Mouse (Mus musculus) C2C12 (cell line): ENCODE results near the gene Kndc1. TPM values are rescaled to one million over a fixed set of nuclear protein-coding genes. Genes with fewer than 3 reads are reported as not detected.

Experiments used
- H3K27me3 ChIP-seq: one replicate; pipeline ENCODE4 v1.6.1; 2011; ENCODE audit not compliant: control insufficient read depth, insufficient read depth, insufficient read length
- H3K36me3 ChIP-seq: one replicate; pipeline ENCODE4 v1.6.1; 2011; ENCODE audit not compliant: control insufficient read depth, insufficient read depth
- H3K4me3 ChIP-seq: one replicate; pipeline ENCODE4 v1.5.1; 2011; ENCODE audit warnings: mild to moderate bottlenecking, control low read depth; ENCODE audit not compliant: poor library complexity, insufficient read depth, severe bottlenecking
- H3K79me2 ChIP-seq: one replicate; pipeline ENCODE4 v1.6.1; 2011; ENCODE audit not compliant: control insufficient read depth, insufficient read depth
- H3K79me3 ChIP-seq: one replicate; pipeline ENCODE4 v1.6.1; 2011; ENCODE audit warnings: low read depth, control low read depth
- H3ac ChIP-seq: one replicate; pipeline ENCODE3; 2011; ENCODE audit warnings: low read depth; ENCODE audit not compliant: control insufficient read depth, insufficient read length
- CEBPB ChIP-seq: IDR thresholded peaks from one replicate; pipeline ENCODE4 v1.6.1; 2011; ENCODE audit warnings: low read depth, mild to moderate bottlenecking, control low read depth, moderate library complexity
- CTCF ChIP-seq: IDR thresholded peaks from one replicate; pipeline ENCODE4 v1.5.1; 2011; ENCODE audit not compliant: control insufficient read depth, insufficient read depth, insufficient read length
- FOSL1 ChIP-seq: IDR thresholded peaks from one replicate; pipeline ENCODE4 v1.8.0; 2011; ENCODE audit warnings: mild to moderate bottlenecking, low read length; ENCODE audit not compliant: poor library complexity, insufficient read depth, severe bottlenecking
- MAX ChIP-seq: IDR thresholded peaks from one replicate; pipeline ENCODE4 v1.6.1; 2011; ENCODE audit warnings: mild to moderate bottlenecking, control low read depth
- MYOD1 ChIP-seq: IDR thresholded peaks from one replicate; pipeline ENCODE4 v1.6.1; 2011; ENCODE audit warnings: low read depth; ENCODE audit not compliant: control insufficient read depth, insufficient read length
- MYOG ChIP-seq: IDR thresholded peaks from one replicate; pipeline ENCODE4 v1.6.1; 2011; ENCODE audit not compliant: control insufficient read depth, insufficient read length; ENCODE audit errors: extremely low read depth
- USF1 ChIP-seq: IDR thresholded peaks from one replicate; pipeline ENCODE4 v1.6.1; 2011; ENCODE audit warnings: low read depth, mild to moderate bottlenecking, control low read depth, moderate library complexity
- polyA plus RNA-seq: library from polyadenylated mRNA; unstranded; fragments of >200 nt; fragmentation: generic; extraction: Trizol; gene quantifications from one replicate; pipeline ENCODE4 v1.2.1, GENCODE M21; 2012; ENCODE audit warnings: missing spikeins

Kndc1 gene
- polyA plus RNA-seq, 1 experiment: not detected

DNA sequence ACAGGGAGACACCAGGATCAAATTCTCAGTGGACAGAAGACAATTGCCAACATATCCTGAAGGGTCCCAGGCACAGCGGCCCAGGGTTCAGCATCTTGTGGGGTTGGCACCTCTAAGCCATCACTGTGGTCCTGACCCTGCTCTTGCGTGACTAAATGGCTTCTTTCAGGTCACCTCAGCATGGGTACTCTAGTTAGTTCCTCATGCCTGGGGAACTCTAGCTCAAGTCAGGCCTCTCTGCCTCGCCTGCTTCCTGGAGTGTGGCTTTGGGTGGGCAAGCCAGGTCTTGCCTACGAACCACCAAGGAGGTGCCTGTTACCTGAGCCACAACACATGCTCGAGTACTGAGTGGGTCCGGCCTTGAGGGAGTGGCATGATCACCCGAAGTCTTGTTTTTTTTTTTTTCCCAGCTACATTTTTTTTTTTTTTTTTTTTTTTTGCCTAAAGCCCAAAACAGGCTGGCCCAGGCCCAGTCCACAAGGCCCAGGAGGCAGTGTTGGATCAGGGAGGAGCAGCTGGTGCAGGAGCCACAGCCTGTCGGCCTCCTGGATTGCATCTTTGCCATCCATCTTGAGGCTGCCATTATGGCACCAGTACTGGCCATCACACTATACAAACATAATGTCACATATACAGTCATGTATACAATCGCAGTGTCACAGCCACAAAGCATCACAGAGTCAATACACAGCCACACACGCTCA is 75.9 kb downstream of the Kndc1 start:
- TF ChIP-seq FOSL1 (no peak), CEBPB (no peak), CTCF (no peak), USF1 (no peak), MAX (no peak), MYOG (no peak), MYOD1 (no peak)

DNA sequence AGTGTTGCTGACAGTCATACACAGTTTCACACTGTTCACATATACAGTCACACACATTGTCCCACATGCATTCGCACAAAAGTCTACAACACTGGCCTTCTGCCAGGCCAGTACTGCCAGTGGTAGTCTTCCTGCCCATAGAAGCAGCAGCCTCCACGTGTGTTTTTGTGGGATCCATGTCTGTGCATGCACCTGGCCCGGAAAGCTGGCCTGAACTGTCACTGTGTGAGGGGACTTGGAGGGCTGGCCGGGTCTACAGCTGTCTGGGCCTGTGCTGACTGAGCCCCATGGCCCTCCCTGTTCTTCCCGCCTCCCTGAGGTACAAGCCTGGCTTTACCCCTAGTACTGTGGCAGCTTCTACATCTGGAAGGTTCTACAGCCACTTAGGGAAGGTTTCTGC is 76.5 kb downstream of the Kndc1 start:
- no peaks in the 10 kb centered on the region for H3K27me3 ChIP-seq
- H3K79me2 ChIP-seq: no peaks in the 10 kb centered on the region
- peak overlapping the region; percentile 14 for H3ac ChIP-seq
- TF ChIP-seq MYOD1 (peak; percentile 6), MAX (no peak)
- no peaks in the 10 kb centered on the region for H3K79me3 ChIP-seq
- no peak overlapping the region for H3K4me3 ChIP-seq
- H3K36me3 ChIP-seq: no peaks in the 10 kb centered on the region

More for the DNA sequence above, 75.9 kb downstream of the Kndc1 start:
- H3K27me3 ChIP-seq: no peaks in the 10 kb centered on the region
- H3K4me3 ChIP-seq: no peak overlapping the region
- H3ac ChIP-seq: peak overlapping the region; percentile 10
- no peaks in the 10 kb centered on the region for H3K79me2 ChIP-seq
- no peaks in the 10 kb centered on the region for H3K79me3 ChIP-seq
- no peaks in the 10 kb centered on the region for H3K36me3 ChIP-seq

DNA sequence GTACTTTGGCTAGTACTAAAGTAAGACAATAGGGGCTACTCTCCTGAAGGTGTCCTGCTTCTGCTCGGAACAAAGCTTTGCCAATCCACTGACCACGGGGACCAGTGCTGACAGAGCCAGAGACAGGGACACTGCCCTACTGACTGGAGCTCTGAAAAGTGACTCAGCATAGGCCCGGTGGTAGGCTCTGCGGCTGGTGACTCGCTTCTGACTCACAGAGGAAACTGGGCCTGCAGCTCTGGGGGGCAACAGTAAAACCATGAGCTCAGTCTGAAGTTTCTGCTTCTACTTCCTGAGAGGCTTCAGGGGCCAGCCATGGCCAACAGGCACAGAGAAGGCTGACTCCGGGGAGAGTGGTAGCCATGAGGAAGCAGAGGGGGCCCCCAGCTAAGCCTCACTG is 76.9 kb downstream of the Kndc1 start:
- Histone ChIP-seq H3K4me3 (no peak overlapping the region), H3K79me2 (no peaks in the 10 kb centered on the region), H3ac (no peak overlapping the region), H3K27me3 (no peaks in the 10 kb centered on the region), H3K36me3 (no peaks in the 10 kb centered on the region), H3K79me3 (no peaks in the 10 kb centered on the region)
- TF ChIP-seq MYOD1 (peak; percentile 60), MYOG (no peak), MAX (peak; percentile 71), FOSL1 (peak; percentile 99), USF1 (no peak)

DNA sequence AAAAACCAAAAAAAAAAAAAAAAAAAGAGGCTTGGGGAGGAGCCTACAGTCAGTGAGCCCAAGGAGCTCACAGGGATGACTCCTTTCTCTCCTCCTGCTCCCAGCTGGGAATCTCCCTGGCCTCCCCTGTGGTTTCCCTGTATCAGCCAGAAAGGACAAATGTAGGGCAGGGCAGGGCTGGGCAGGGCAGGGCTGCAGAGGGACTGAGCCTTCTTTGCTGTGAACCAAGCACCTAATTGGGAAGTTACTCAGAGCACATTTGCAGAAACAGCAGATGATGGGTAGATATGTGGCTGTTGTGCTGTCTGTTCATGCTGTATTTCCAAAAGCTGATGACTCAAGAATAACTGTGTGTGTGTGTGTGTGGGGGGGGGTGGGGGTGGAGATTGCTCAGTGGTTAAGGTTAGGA is 78.4 kb downstream of the Kndc1 start:
- H3K36me3 ChIP-seq: no peaks in the 10 kb centered on the region
- no peaks in the 10 kb centered on the region for H3K79me2 ChIP-seq
- no peak overlapping the region for H3K4me3 ChIP-seq
- no peak overlapping the region for H3ac ChIP-seq
- H3K79me3 ChIP-seq: no peaks in the 10 kb centered on the region
- TF ChIP-seq MYOD1 (peak; percentile 45), MAX (no peak)
- no peaks in the 10 kb centered on the region for H3K27me3 ChIP-seq

DNA sequence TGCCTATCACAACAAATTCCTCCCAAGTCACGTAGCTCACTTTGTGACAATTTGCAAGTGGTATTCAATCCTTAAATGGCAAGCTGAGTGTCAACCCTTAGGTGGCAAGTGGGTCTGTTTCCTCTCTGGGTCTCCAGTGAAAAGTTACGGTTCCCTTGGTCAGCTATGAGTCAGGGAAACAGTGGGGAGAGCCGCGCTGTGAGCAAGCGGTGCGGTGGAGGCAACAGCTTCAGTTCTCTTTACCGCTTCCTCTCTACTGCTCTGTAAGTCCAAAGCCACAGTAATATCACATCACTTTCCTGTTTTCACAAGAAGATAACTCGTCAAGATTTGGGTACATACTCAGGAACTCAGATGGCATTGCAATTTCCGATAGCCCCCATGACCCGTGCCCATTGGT is 79.8 kb downstream of the Kndc1 start:
- H3K27me3 ChIP-seq: no peaks in the 10 kb centered on the region
- no peak for TF ChIP-seq CTCF
- no peak for TF ChIP-seq USF1
- TF ChIP-seq FOSL1: no peak
- no peak for TF ChIP-seq MYOG
- TF ChIP-seq MAX: no peak
- TF ChIP-seq CEBPB: no peak
- TF ChIP-seq MYOD1: no peak
- H3K79me2 ChIP-seq: no peaks in the 10 kb centered on the region
- H3ac ChIP-seq: no peak overlapping the region
- H3K36me3 ChIP-seq: peaks cover 4% of the 10 kb centered on the region
- no peak overlapping the region for H3K4me3 ChIP-seq
- H3K79me3 ChIP-seq: no peaks in the 10 kb centered on the region

DNA sequence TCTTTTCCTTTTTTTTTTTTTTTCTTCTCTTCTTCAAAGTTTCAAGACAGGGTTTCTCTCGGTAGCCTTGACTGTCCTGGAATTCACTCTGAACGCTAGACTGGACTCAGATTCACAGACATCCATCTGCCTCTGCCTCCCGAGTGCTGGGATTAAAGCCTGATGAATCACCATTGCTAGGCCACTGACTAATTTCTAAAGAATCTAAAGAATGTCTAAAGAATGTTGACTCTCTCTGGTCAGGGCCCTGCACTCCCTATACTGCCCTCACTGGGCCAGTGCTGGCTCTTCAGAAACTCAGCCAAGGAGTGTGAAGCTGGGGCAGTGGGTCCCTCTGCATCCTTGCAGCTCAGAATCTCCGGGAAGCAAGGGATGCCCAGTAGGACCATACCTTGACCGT is 81.0 kb downstream of the Kndc1 start:
- no peak for TF ChIP-seq FOSL1
- no peak for TF ChIP-seq CEBPB
- no peak for TF ChIP-seq MYOD1
- no peak for TF ChIP-seq MAX
- no peak for TF ChIP-seq MYOG
- TF ChIP-seq CTCF: no peak
- TF ChIP-seq USF1: no peak

More for the DNA sequence above, 81.0 kb downstream of the Kndc1 start:
- Histone ChIP-seq H3K79me2 (no peaks in the 10 kb centered on the region), H3ac (no peak overlapping the region), H3K4me3 (no peak overlapping the region), H3K79me3 (no peaks in the 10 kb centered on the region), H3K27me3 (no peaks in the 10 kb centered on the region), H3K36me3 (peaks cover 4% of the 10 kb centered on the region)
